Mouse (Mus musculus) hindbrain, embryonic 11.5 days (tissue): ENCODE measurements at regions not wholly inside any gene's neighbourhood (a gene's known extent, or its start where the extent isn't known, plus 50 kb on each side); places are given as distances from the start of the nearest gene placed in this dataset.

Experiments
- ATAC-seq: fragments of 200-750 bp; cut with Nextera tagmentation; 2 replicates; pipeline ENCODE4 v1.8.0; 2017; ENCODE audit warnings: mild to moderate bottlenecking, moderate TSS enrichment, moderate library complexity; ENCODE audit not compliant: low FRiP score
- DNase-seq: peaks from one replicate; pipeline ENCODE4 v3.0.0-alpha.2; 2015; ENCODE audit warnings: low spot score
- H3K27ac ChIP-seq: fragments of 300-500 bp; sonication (generic); 2 replicates; pipeline ENCODE4 v1.5.1; 2014; ENCODE audit warnings: mild to moderate bottlenecking, low read depth, low read length
- H3K27me3 ChIP-seq: fragments of 300-500 bp; sonication (generic); 2 replicates; pipeline ENCODE4 v1.6.1; 2014; ENCODE audit warnings: mild to moderate bottlenecking, low read length, moderate library complexity, mixed read lengths; ENCODE audit not compliant: control insufficient read depth, insufficient read depth
- H3K36me3 ChIP-seq: fragments of 300-500 bp; sonication (generic); 2 replicates; pipeline ENCODE4 v1.6.1; 2014; ENCODE audit warnings: mild to moderate bottlenecking, low read length, moderate library complexity, mixed read lengths; ENCODE audit not compliant: control insufficient read depth, insufficient read depth
- H3K4me1 ChIP-seq: fragments of 300-500 bp; sonication (generic); replicated peaks from 2 replicates; pipeline ENCODE4 v1.6.1; 2014; ENCODE audit warnings: low read length, mixed read lengths; ENCODE audit not compliant: control insufficient read depth, insufficient read depth
- H3K4me2 ChIP-seq: fragments of 300-500 bp; sonication (generic); replicated peaks from 2 replicates; pipeline ENCODE4 v1.6.1; 2014; ENCODE audit warnings: mild to moderate bottlenecking, low read depth, low read length
- H3K4me3 ChIP-seq: fragments of 300-500 bp; sonication (generic); 2 replicates; pipeline ENCODE4 v1.5.1; 2014; ENCODE audit warnings: low read depth, low read length
- H3K9ac ChIP-seq: fragments of 300-500 bp; sonication (generic); 2 replicates; pipeline ENCODE4 v1.6.1; 2014; ENCODE audit warnings: low read depth, low read length
- H3K9me3 ChIP-seq: fragments of 300-500 bp; sonication (generic); 2 replicates; pipeline ENCODE4 v1.6.1; 2016; ENCODE audit warnings: low read length; ENCODE audit not compliant: control insufficient read depth
- WGBS: fragments of 180-500 bp; shearing (Covaris S2); extraction: QIAGEN DNeasy Blood & Tissue Kit; methylation state at CpG from one replicate; pipeline ENCODE4 v1.1.7; 2014; 5-methylcytosine and 5-hydroxymethylcytosine counted together

GRCm38 (mm10) chr3:138609749-138610148, 83.8 kb downstream of the Eif4e start:
- no peak overlapping the region for H3K4me2 ChIP-seq
- H3K9ac ChIP-seq = no peak overlapping the region
- no peak overlapping the region for H3K27ac ChIP-seq
- 58% methylated on average over 1 of the region's 1 CpGs for WGBS
- no peaks in the 10 kb centered on the region for H3K27me3 ChIP-seq
- H3K4me3 ChIP-seq = no peak overlapping the region
- ATAC-seq (no peak), DNase-seq (no peak)
- no peaks in the 10 kb centered on the region for H3K9me3 ChIP-seq
- H3K36me3 ChIP-seq = no peaks in the 10 kb centered on the region
- H3K4me1 ChIP-seq = no peaks in the 10 kb centered on the region

- ATAC-seq (no peak), DNase-seq (no peak)
- H3K4me1 ChIP-seq = no peaks in the 10 kb centered on the region
- no peaks in the 10 kb centered on the region for H3K9me3 ChIP-seq
- 76% methylated on average over 9 of the region's 9 CpGs for WGBS
- no peak overlapping the region for H3K4me3 ChIP-seq
- H3K27ac ChIP-seq = no peak overlapping the region
- H3K9ac ChIP-seq = no peak overlapping the region
- no peaks in the 10 kb centered on the region for H3K27me3 ChIP-seq
- H3K4me2 ChIP-seq = no peak overlapping the region
- H3K36me3 ChIP-seq = no peaks in the 10 kb centered on the region
Observed at GRCm38 (mm10) chr3:138612884-138613653, 87.1 kb downstream of the Eif4e start.

- Histone ChIP-seq H3K36me3 (no peaks in the 10 kb centered on the region), H3K9me3 (no peaks in the 10 kb centered on the region), H3K4me2 (no peak overlapping the region), H3K9ac (no peak overlapping the region), H3K27ac (no peak overlapping the region), H3K4me3 (no peak overlapping the region), H3K4me1 (no peaks in the 10 kb centered on the region), H3K27me3 (no peaks in the 10 kb centered on the region)
- WGBS = 92% methylated on average over 3 of the region's 3 CpGs
- no peak for ATAC-seq
- no peak for DNase-seq
Observed at GRCm38 (mm10) chr3:138613680-138614079, 87.7 kb downstream of the Eif4e start.

- 86% methylated on average over 2 of the region's 2 CpGs for WGBS
- DNase-seq (no peak), ATAC-seq (no peak)
- H3K4me3 ChIP-seq = no peak overlapping the region
- no peak overlapping the region for H3K4me2 ChIP-seq
- no peaks in the 10 kb centered on the region for H3K36me3 ChIP-seq
- H3K4me1 ChIP-seq = no peaks in the 10 kb centered on the region
- H3K9me3 ChIP-seq = no peaks in the 10 kb centered on the region
- no peaks in the 10 kb centered on the region for H3K27me3 ChIP-seq
- H3K9ac ChIP-seq = no peak overlapping the region
- H3K27ac ChIP-seq = no peak overlapping the region
Observed at GRCm38 (mm10) chr3:138614899-138615298, 88.9 kb downstream of the Eif4e start.

GRCm38 (mm10) chr3:138620263-138620662, 94.3 kb downstream of the Eif4e start:
- ATAC-seq (no peak), DNase-seq (no peak)
- H3K36me3 ChIP-seq = no peaks in the 10 kb centered on the region
- no peaks in the 10 kb centered on the region for H3K4me1 ChIP-seq
- H3K9me3 ChIP-seq = no peaks in the 10 kb centered on the region
- H3K27ac ChIP-seq = no peak overlapping the region
- H3K27me3 ChIP-seq = no peaks in the 10 kb centered on the region
- H3K4me3 ChIP-seq = no peak overlapping the region
- H3K9ac ChIP-seq = no peak overlapping the region
- H3K4me2 ChIP-seq = no peak overlapping the region
- 86% methylated on average over 4 of the region's 4 CpGs for WGBS

GRCm38 (mm10) chr3:138624128-138624527, 98.1 kb downstream of the Eif4e start:
- no peak overlapping the region for H3K4me3 ChIP-seq
- H3K27ac ChIP-seq = no peak overlapping the region
- WGBS = 91% methylated on average over 2 of the region's 2 CpGs
- H3K27me3 ChIP-seq = no peaks in the 10 kb centered on the region
- H3K4me2 ChIP-seq = no peak overlapping the region
- H3K9ac ChIP-seq = no peak overlapping the region
- no peaks in the 10 kb centered on the region for H3K4me1 ChIP-seq
- ATAC-seq (no peak), DNase-seq (no peak)
- H3K9me3 ChIP-seq = no peaks in the 10 kb centered on the region
- no peaks in the 10 kb centered on the region for H3K36me3 ChIP-seq

GRCm38 (mm10) chr3:138626230-138626629, 100.3 kb downstream of the Eif4e start:
- H3K9ac ChIP-seq = no peak overlapping the region
- no peaks in the 10 kb centered on the region for H3K36me3 ChIP-seq
- 90% methylated on average over 4 of the region's 4 CpGs for WGBS
- H3K9me3 ChIP-seq = no peaks in the 10 kb centered on the region
- DNase-seq (no peak), ATAC-seq (no peak)
- H3K27ac ChIP-seq = no peak overlapping the region
- no peak overlapping the region for H3K4me2 ChIP-seq
- no peak overlapping the region for H3K4me3 ChIP-seq
- no peaks in the 10 kb centered on the region for H3K27me3 ChIP-seq
- H3K4me1 ChIP-seq = no peaks in the 10 kb centered on the region

- H3K9me3 ChIP-seq = no peaks in the 10 kb centered on the region
- ATAC-seq = no peak
- H3K36me3 ChIP-seq = no peaks in the 10 kb centered on the region
- H3K4me3 ChIP-seq = no peak overlapping the region
- 89% methylated on average over 13 of the region's 13 CpGs for WGBS
- no peaks in the 10 kb centered on the region for H3K4me1 ChIP-seq
- H3K27me3 ChIP-seq = no peaks in the 10 kb centered on the region
- no peak for DNase-seq
- no peak overlapping the region for H3K27ac ChIP-seq
- no peak overlapping the region for H3K4me2 ChIP-seq
- H3K9ac ChIP-seq = no peak overlapping the region
Observed at GRCm38 (mm10) chr3:138630231-138630630, 104.3 kb downstream of the Eif4e start.

GRCm38 (mm10) chr3:138632086-138632485, 106.1 kb downstream of the Eif4e start:
- ATAC-seq (no peak), DNase-seq (no peak)
- Histone ChIP-seq H3K4me3 (no peak overlapping the region), H3K4me2 (no peak overlapping the region), H3K4me1 (no peaks in the 10 kb centered on the region), H3K9me3 (no peaks in the 10 kb centered on the region), H3K27me3 (no peaks in the 10 kb centered on the region), H3K9ac (no peak overlapping the region), H3K27ac (no peak overlapping the region), H3K36me3 (no peaks in the 10 kb centered on the region)
- 76% methylated on average over 2 of the region's 2 CpGs for WGBS
